Mouse (Mus musculus) kidney, embryonic 16.5 days (tissue): ENCODE measurements around the gene Efl1. TPM values are rescaled to one million over a fixed set of nuclear protein-coding genes. Genes with fewer than 3 reads are reported as not detected.
A peak's percentile ranks its signal among the peaks of the same experiment; 100 is the strongest.

ENCODE experiments used
- ATAC-seq: fragments of 200-750 bp; cut with Nextera tagmentation; 2 replicates; pipeline ENCODE4 v1.8.0; 2017; ENCODE audit warnings: moderate TSS enrichment; ENCODE audit not compliant: low FRiP score, low TSS enrichment
- H3K27ac ChIP-seq: fragments of 300-500 bp; sonication (generic); 2 replicates; pipeline ENCODE4 v1.5.1; 2014; ENCODE audit warnings: low read length
- H3K27me3 ChIP-seq: fragments of 300-500 bp; sonication (generic); 2 replicates; pipeline ENCODE4 v1.6.1; 2014; ENCODE audit warnings: low read length, control low read depth, mixed read lengths; ENCODE audit not compliant: insufficient read depth
- H3K36me3 ChIP-seq: fragments of 300-500 bp; sonication (generic); 2 replicates; pipeline ENCODE4 v1.6.1; 2014; ENCODE audit warnings: low read length, control low read depth, mixed read lengths; ENCODE audit not compliant: insufficient read depth
- H3K4me1 ChIP-seq: fragments of 300-500 bp; sonication (generic); 2 replicates; pipeline ENCODE4 v1.6.1; 2014; ENCODE audit warnings: low read length, control low read depth, mixed read lengths; ENCODE audit not compliant: insufficient read depth
- H3K4me2 ChIP-seq: fragments of 300-500 bp; sonication (generic); replicated peaks from 2 replicates; pipeline ENCODE4 v1.6.1; 2014; ENCODE audit warnings: low read depth, low read length
- H3K4me3 ChIP-seq: fragments of 300-500 bp; sonication (generic); 2 replicates; pipeline ENCODE4 v1.5.1; 2014; ENCODE audit warnings: mild to moderate bottlenecking, low read length
- H3K9ac ChIP-seq: fragments of 300-500 bp; sonication (generic); replicated peaks from 2 replicates; pipeline ENCODE4 v1.6.1; 2014; ENCODE audit warnings: low read length
- H3K9me3 ChIP-seq: fragments of 300-500 bp; sonication (generic); 2 replicates; pipeline ENCODE4 v1.6.1; 2016; ENCODE audit warnings: low read length, control low read depth
- WGBS: fragments of 180-500 bp; shearing (Covaris S2); extraction: QIAGEN DNeasy Blood & Tissue Kit; methylation state at CpG from one replicate; pipeline ENCODE4 v1.1.7; 2014; 5-methylcytosine and 5-hydroxymethylcytosine counted together
- polyA plus RNA-seq: library from polyadenylated mRNA; unstranded; fragments of >200 nt; fragmentation: Nextera tagmentation; extraction: Ambion mirVana; gene quantifications from 2 replicates; pipeline ENCODE4 v1.2.1, GENCODE M21; 2015

Efl1 gene
- polyA plus RNA-seq, 1 experiment from 2014 or later, result 20.2 TPM

DNA sequence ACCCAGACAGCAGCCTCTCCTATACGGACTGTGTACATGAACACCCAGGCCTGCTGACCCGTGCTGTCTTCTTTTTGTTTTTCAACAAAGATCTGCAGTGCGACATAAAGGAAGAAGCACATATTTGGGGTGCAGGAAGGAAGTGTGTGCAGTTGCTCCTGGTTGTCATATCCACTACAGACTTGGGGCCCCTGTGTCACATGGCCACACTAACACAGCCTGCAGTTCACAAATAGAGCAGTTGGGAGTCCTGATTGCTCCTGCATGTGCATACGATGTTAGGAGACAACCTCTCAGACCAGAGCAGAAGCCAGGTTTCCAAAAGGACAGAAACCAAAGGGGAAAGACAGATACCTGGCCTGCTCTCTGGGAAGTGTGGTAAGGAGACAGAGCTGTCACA, 172.2 kb downstream of the Efl1 start:
- H3K9me3 ChIP-seq, result no peaks in the 10 kb centered on the region
- no peaks in the 10 kb centered on the region for H3K27me3 ChIP-seq
- H3K9ac ChIP-seq, result no peak overlapping the region
- H3K4me1 ChIP-seq, result no peaks in the 10 kb centered on the region
- no peaks in the 10 kb centered on the region for H3K36me3 ChIP-seq
- WGBS, result 68% methylated on average over 4 of the region's 4 CpGs
- ATAC-seq, result no peak
- H3K27ac ChIP-seq, result no peak overlapping the region
- H3K4me2 ChIP-seq, result no peak overlapping the region
- H3K4me3 ChIP-seq, result no peak overlapping the region

DNA sequence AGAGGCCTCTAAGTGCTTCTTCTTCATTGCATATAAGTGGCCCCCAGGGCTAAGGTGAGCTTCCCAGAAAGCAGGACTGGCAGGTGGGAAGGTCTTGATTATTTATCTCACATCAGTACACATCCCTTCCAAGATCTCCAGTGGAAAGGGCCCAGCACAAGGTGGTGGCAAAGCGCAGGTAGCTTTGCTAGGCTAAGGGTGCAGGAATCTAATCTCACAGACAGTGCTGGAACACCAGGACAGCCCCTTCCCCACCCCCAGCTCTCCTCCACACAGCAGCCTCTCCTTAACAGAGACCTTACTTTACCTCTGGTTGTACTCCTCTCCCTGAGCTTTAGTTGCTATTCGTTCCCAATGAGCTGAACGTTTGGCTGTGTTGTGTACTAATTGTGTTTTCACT, 173.1 kb downstream of the Efl1 start:
- H3K4me1 ChIP-seq, result no peaks in the 10 kb centered on the region
- no peaks in the 10 kb centered on the region for H3K27me3 ChIP-seq
- H3K4me3 ChIP-seq, result no peak overlapping the region
- H3K36me3 ChIP-seq, result no peaks in the 10 kb centered on the region
- H3K9ac ChIP-seq, result no peak overlapping the region
- no peaks in the 10 kb centered on the region for H3K9me3 ChIP-seq
- no peak overlapping the region for H3K4me2 ChIP-seq
- H3K27ac ChIP-seq, result no peak overlapping the region
- WGBS, result 73% methylated on average over 3 of the region's 3 CpGs
- ATAC-seq, result no peak

DNA sequence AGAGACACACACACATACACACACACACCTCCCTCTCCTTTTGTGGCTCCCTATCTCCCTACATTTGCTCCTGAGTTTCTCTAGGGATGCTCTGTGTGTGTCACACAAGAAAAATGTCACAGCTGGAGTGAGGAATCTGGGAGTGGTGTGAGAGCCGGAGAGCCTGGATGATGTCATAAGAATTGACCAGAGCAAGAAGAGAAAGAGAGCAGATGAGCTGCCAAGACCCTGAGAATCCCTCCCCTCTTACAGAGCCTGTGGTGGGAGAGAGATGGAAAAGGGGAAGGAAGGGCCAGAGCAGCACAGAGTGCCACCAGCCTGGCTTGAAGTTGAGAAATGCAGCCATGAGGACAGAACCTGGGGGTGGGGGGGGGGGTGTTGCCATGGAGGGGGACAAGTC, 174.1 kb downstream of the Efl1 start:
- H3K27ac ChIP-seq, result no peak overlapping the region
- no peak overlapping the region for H3K4me2 ChIP-seq
- WGBS, result 64% methylated on average over 1 of the region's 1 CpGs
- no peaks in the 10 kb centered on the region for H3K4me1 ChIP-seq
- ATAC-seq, result peak; percentile 42; the same call in 1 of the 2 replicates
- no peaks in the 10 kb centered on the region for H3K9me3 ChIP-seq
- no peaks in the 10 kb centered on the region for H3K36me3 ChIP-seq
- no peak overlapping the region for H3K9ac ChIP-seq
- no peak overlapping the region for H3K4me3 ChIP-seq
- no peaks in the 10 kb centered on the region for H3K27me3 ChIP-seq

Other genes with a start within 250 kb of the Efl1 start
- 6.8 and 7.4 TPM in 2 replicates for gene Saxo2, start 86 bp upstream of the Efl1 start, polyA plus RNA-seq
- gene Mex3b, start 218.7 kb downstream of the Efl1 start, polyA plus RNA-seq, result 9.9 and 10.5 TPM in 2 replicates